ENCODE assay signal across 8 mouse cellular contexts in genomic region chr7:16816475-16817122, GRCm38 (mm10). TPM values are rescaled to one million over a fixed set of nuclear protein-coding genes. Genes with fewer than 3 reads are reported as not detected.
DNase-seq lines count a peak whose midpoint lies in the region; ATAC-seq and TF ChIP-seq lines count a peak whose summit lies in the region.

TSS of gene Fkrp (minus strand) at chr7:16816732.

- H3K4me2 ChIP-seq in intestine, postnatal 0 days (replicated peaks; ENCODE audit: low read depth) = peak within 1 kb of the TSS; percentile 95
- peak within 1 kb of the TSS; percentile 95 for H3K4me2 ChIP-seq in neural tube, embryonic 11.5 days (ENCODE audit: low read depth)

- peaks cover 43% of the 10 kb centered on the region for H3K79me2 ChIP-seq in liver, adult 2 months (ENCODE audit: control insufficient read depth, insufficient read depth, low read length)

- ATAC-seq in granulocyte monocyte progenitor cell, adult 5-6 weeks (replicated peaks; ENCODE audit: poor library complexity, severe bottlenecking) = peak; percentile 23
- ATAC-seq in intestine, postnatal 0 days = peak; percentile 72
- peak; percentile 67 for ATAC-seq in neural tube, embryonic 11.5 days (ENCODE audit: insufficient read depth, low FRiP score, low TSS enrichment)

- DNase-seq in ovary, postnatal 10 days (ENCODE audit: low spot score) = peak; percentile 52
- no peak for DNase-seq in ovary, adult 18-20 months (ENCODE audit: low spot score)
- no peak for DNase-seq in liver, adult 2 months (ENCODE audit: extremely low read depth, low read depth, low spot score)
- DNase-seq in neural tube, embryonic 11.5 days (ENCODE audit: low spot score) = peak; percentile 67
- DNase-seq in thymus, postnatal 0 days (ENCODE audit: low spot score) = peak; percentile 33

- under 1% methylated on average over 48 of the region's 64 CpGs for WGBS in intestine, postnatal 0 days
- WGBS in liver, adult 2 months = under 1% methylated on average over 63 of the region's 64 CpGs
- WGBS in neural tube, embryonic 11.5 days = under 1% methylated on average over 52 of the region's 64 CpGs

- H3K4me3 ChIP-seq in cortical plate, adult 2 months (ENCODE audit: insufficient read depth, low read length) = peak within 1 kb of the TSS; percentile 90
- H3K4me3 ChIP-seq in intestine, postnatal 0 days (ENCODE audit: low read depth, low read length) = peak within 1 kb of the TSS; percentile 99
- peak within 1 kb of the TSS; percentile 98 for H3K4me3 ChIP-seq in liver, adult 2 months (ENCODE audit: insufficient read depth, low read depth, low read length)
- H3K4me3 ChIP-seq in neural tube, embryonic 11.5 days (ENCODE audit: low read depth, low read length) = peak within 1 kb of the TSS; percentile 98

- H3K36me3 ChIP-seq in intestine, postnatal 0 days (ENCODE audit: control insufficient read depth, insufficient read depth) = peaks cover 6% of the 10 kb centered on the region; the same call in 1 of the 2 replicates
- no peaks in the 10 kb centered on the region for H3K36me3 ChIP-seq in liver, adult 2 months (ENCODE audit: control insufficient read depth, insufficient read depth, low read length)
- no peaks in the 10 kb centered on the region for H3K36me3 ChIP-seq in neural tube, embryonic 11.5 days (ENCODE audit: control insufficient read depth, insufficient read depth, low read length)

- H3K27ac ChIP-seq in cortical plate, adult 2 months (ENCODE audit: insufficient read depth, low read length) = peak within 1 kb of the TSS; percentile 100
- peak within 1 kb of the TSS; percentile 90 for H3K27ac ChIP-seq in intestine, postnatal 0 days (ENCODE audit: low read depth, low read length)
- H3K27ac ChIP-seq in liver, adult 2 months (replicated peaks; ENCODE audit: insufficient read depth, low read depth, low read length) = peak within 1 kb of the TSS; percentile 81
- peak within 1 kb of the TSS; percentile 98 for H3K27ac ChIP-seq in neural tube, embryonic 11.5 days (ENCODE audit: low read depth, low read length)

- no peaks in the 10 kb centered on the region for H3K27me3 ChIP-seq in intestine, postnatal 0 days (replicated peaks; ENCODE audit: control insufficient read depth, insufficient read depth, low read length)
- no peaks in the 10 kb centered on the region for H3K27me3 ChIP-seq in liver, adult 2 months (ENCODE audit: control insufficient read depth, insufficient read depth, low read length)
- peaks cover 8% of the 10 kb centered on the region for H3K27me3 ChIP-seq in neural tube, embryonic 11.5 days (ENCODE audit: control insufficient read depth, insufficient read depth, low read length)

- H3K4me1 ChIP-seq in cortical plate, adult 2 months (ENCODE audit: control insufficient read depth, insufficient read depth, low read length) = peaks cover 27% of the 10 kb centered on the region
- peaks cover 22% of the 10 kb centered on the region for H3K4me1 ChIP-seq in intestine, postnatal 0 days (replicated peaks; ENCODE audit: control insufficient read depth, insufficient read depth, low read length)
- H3K4me1 ChIP-seq in liver, adult 2 months (ENCODE audit: control insufficient read depth, insufficient read depth, low read length) = peaks cover 30% of the 10 kb centered on the region
- peaks cover 35% of the 10 kb centered on the region for H3K4me1 ChIP-seq in neural tube, embryonic 11.5 days (ENCODE audit: control insufficient read depth, insufficient read depth, low read length)

- no peak for TF ChIP-seq CTCF in cortical plate, adult 2 months (IDR thresholded peaks at IDR 0.05; ENCODE audit: extremely low read depth, insufficient read depth, low read length)
- 0 out of 2 replicates have a peak, but pooled peaks have one; percentile 1 for TF ChIP-seq CTCF in intestine, postnatal 0 days (IDR thresholded peaks at IDR 0.05; ENCODE audit: low read depth)
- TF ChIP-seq CTCF in liver, adult 2 months (IDR thresholded peaks at IDR 0.05; ENCODE audit: low read depth, low read length) = no peak

- TF ChIP-seq POLR2A in cortical plate, adult 2 months (IDR thresholded peaks at IDR 0.05; ENCODE audit: extremely low read depth, insufficient read depth, low read length) = no peak
- no peak for TF ChIP-seq POLR2A in liver, adult 2 months (IDR thresholded peaks at IDR 0.05; ENCODE audit: extremely low read depth, insufficient read depth, low read length)

- H3K9ac ChIP-seq in intestine, postnatal 0 days (ENCODE audit: low read depth, low read length) = peak within 1 kb of the TSS; percentile 97
- H3K9ac ChIP-seq in liver, adult 2 months (ENCODE audit: low read depth, low read length) = peak within 1 kb of the TSS; percentile 99
- peak within 1 kb of the TSS; percentile 100 for H3K9ac ChIP-seq in neural tube, embryonic 11.5 days (ENCODE audit: low read length)

- no peaks in the 10 kb centered on the region for H3K9me3 ChIP-seq in intestine, postnatal 0 days (ENCODE audit: control insufficient read depth)
- H3K9me3 ChIP-seq in neural tube, embryonic 11.5 days (ENCODE audit: control insufficient read depth, low read length) = no peaks in the 10 kb centered on the region

RNA-seq across cellular contexts. Expression of gene Fkrp, which starts in this region (rescaled TPM):
- 42.3 and 44.0 TPM in 2 replicates for polyA plus RNA-seq in cortical plate, adult 2 months (2012; rRNA removed)
- total RNA-seq in granulocyte monocyte progenitor cell, adult 5-6 weeks (2014; fragmentation: Nextera tagmentation) = 8.1 and 10.5 TPM in 2 replicates
- 9.3 and 11.0 TPM in 2 replicates for total RNA-seq in granulocyte monocyte progenitor cell, adult 5-6 weeks (2017)
- 12.3 and 12.7 TPM in 2 replicates for polyA plus RNA-seq in intestine, postnatal 0 days (2015; fragmentation: Nextera tagmentation; extraction: Ambion mirVana)
- 5.5 and 6.3 TPM in 2 replicates for total RNA-seq in liver, adult 2 months (2014; rRNA removed)
- 14.3 and 15.3 TPM in 2 replicates for polyA plus RNA-seq in liver, adult 2 months (2012; rRNA removed)
- polyA plus RNA-seq in neural tube, embryonic 11.5 days (2014; fragmentation: Nextera tagmentation; extraction: Ambion mirVana) = 24.3 and 24.4 TPM in 2 replicates
- polyA plus RNA-seq in thymus, postnatal 0 days (2015; fragmentation: Nextera tagmentation; extraction: Ambion mirVana) = 17.1 and 18.8 TPM in 2 replicates

Comparison
In these comparisons a context has a peak if more than half of its experiments do, and no peak if none do; other contexts are left out.
1. DNase-seq: peak in ovary, postnatal 10 days (single experiment), neural tube, embryonic 11.5 days (single experiment) and thymus, postnatal 0 days (single experiment); none in ovary, adult 18-20 months (single experiment) and liver, adult 2 months (single experiment).
2. Peak in every context shown above with its lines, with median percentiles within 50 percentile points of each other: H3K27ac ChIP-seq, H3K4me3 ChIP-seq, ATAC-seq and H3K9ac ChIP-seq.